Mouse (Mus musculus): ENCODE results near the gene Klrb1b. TPM values are rescaled to one million over a fixed set of nuclear protein-coding genes. Genes with fewer than 3 reads are reported as not detected.
"Not testable (repeated sequence)": the region's sequence is repeated elsewhere in the genome, so short reads cannot be mapped to it uniquely, and the experiment has no call there.

Gene Klrb1b
- total and polyA plus RNA-seq, 2 experiments from 2014 or later: not detected

GRCm38 (mm10) chr6:128842356-128842944 lies 16.3 kb upstream of the Klrb1b start:
- Histone ChIP-seq H3K4me2 (ENCODE audit: low read depth, low read length) (peak overlapping the region; percentile 61), H3K27ac (peak overlapping the region; percentile 88), H3K36me3 (ENCODE audit: insufficient read depth, low read length) (no peaks in the 10 kb centered on the region), H3K9me3 (ENCODE audit: low read length) (no peaks in the 10 kb centered on the region), H3K4me1 (ENCODE audit: insufficient read depth, low read length) (0 out of 2 replicates have a peak, but pooled peaks cover 3% of the 10 kb centered on the region), H3K4me3 (ENCODE audit: low read length) (peak overlapping the region; percentile 61), H3K9ac (replicated peaks; ENCODE audit: low read length) (peak overlapping the region; percentile 64), H3K27me3 (ENCODE audit: insufficient read depth, low read length) (no peaks in the 10 kb centered on the region)
- TF ChIP-seq CTCF (IDR thresholded peaks at IDR 0.05; ENCODE audit: low read depth): no peak
- ATAC-seq: no peak
- peak; percentile 13 for DNase-seq (ENCODE audit: low spot score)
- WGBS: under 1% methylated on average over 20 of the region's 20 CpGs

GRCm38 (mm10) chr6:128841327-128842089 lies 15.4 kb upstream of the Klrb1b start:
- DNase-seq (ENCODE audit: low spot score) (no peak), ATAC-seq (no peak)
- Histone ChIP-seq H3K4me2 (ENCODE audit: low read depth, low read length) (peak overlapping the region; percentile 61), H3K4me1 (ENCODE audit: insufficient read depth, low read length) (0 out of 2 replicates have a peak, but pooled peaks cover 3% of the 10 kb centered on the region), H3K4me3 (ENCODE audit: low read length) (peak overlapping the region; percentile 61), H3K9ac (replicated peaks; ENCODE audit: low read length) (peak overlapping the region; percentile 64; the same call in 1 of the 2 replicates), H3K27me3 (ENCODE audit: insufficient read depth, low read length) (no peaks in the 10 kb centered on the region), H3K36me3 (ENCODE audit: insufficient read depth, low read length) (no peaks in the 10 kb centered on the region), H3K9me3 (ENCODE audit: low read length) (no peaks in the 10 kb centered on the region), H3K27ac (peak overlapping the region; percentile 88; the same call in 1 of the 2 replicates)
- WGBS: 43% methylated on average over 4 of the region's 4 CpGs
- TF ChIP-seq CTCF (IDR thresholded peaks at IDR 0.05; ENCODE audit: low read depth): no peak

GRCm38 (mm10) chr6:128840669-128841068 lies 14.5 kb upstream of the Klrb1b start:
- H3K4me3 ChIP-seq (ENCODE audit: low read length); DNase-seq (ENCODE audit: low spot score); H3K4me2 ChIP-seq (ENCODE audit: low read depth, low read length); H3K36me3 ChIP-seq (ENCODE audit: insufficient read depth, low read length); H3K27me3 ChIP-seq (ENCODE audit: insufficient read depth, low read length); H3K27ac ChIP-seq; H3K9ac ChIP-seq (replicated peaks; ENCODE audit: low read length); ATAC-seq; H3K4me1 ChIP-seq (ENCODE audit: insufficient read depth, low read length); H3K9me3 ChIP-seq (ENCODE audit: low read length): not testable (repeated sequence)
- WGBS: 86% methylated on average over 3 of the region's 3 CpGs

GRCm38 (mm10) chr6:128839921-128840320 lies 13.8 kb upstream of the Klrb1b start:
- no peaks in the 10 kb centered on the region for H3K9me3 ChIP-seq (ENCODE audit: low read length)
- no peaks in the 10 kb centered on the region for H3K36me3 ChIP-seq (ENCODE audit: insufficient read depth, low read length)
- DNase-seq (ENCODE audit: low spot score): no peak
- H3K27ac ChIP-seq: peak overlapping the region; percentile 94; the same call in 1 of the 2 replicates
- no peaks in the 10 kb centered on the region for H3K27me3 ChIP-seq (ENCODE audit: insufficient read depth, low read length)
- no peak overlapping the region for H3K9ac ChIP-seq (replicated peaks; ENCODE audit: low read length)
- peak overlapping the region; percentile 88 for H3K4me3 ChIP-seq (ENCODE audit: low read length)
- WGBS: 71% methylated on average over 7 of the region's 7 CpGs
- no peak for ATAC-seq
- TF ChIP-seq CTCF (IDR thresholded peaks at IDR 0.05; ENCODE audit: low read depth): no peak
- peak overlapping the region; percentile 81 for H3K4me2 ChIP-seq (ENCODE audit: low read depth, low read length)
- 0 out of 2 replicates have a peak, but pooled peaks cover 3% of the 10 kb centered on the region for H3K4me1 ChIP-seq (ENCODE audit: insufficient read depth, low read length)

GRCm38 (mm10) chr6:128839266-128839771 lies 13.2 kb upstream of the Klrb1b start:
- H3K27ac ChIP-seq: peak overlapping the region; percentile 94
- H3K9me3 ChIP-seq (ENCODE audit: low read length): no peaks in the 10 kb centered on the region
- peak overlapping the region; percentile 88 for H3K4me3 ChIP-seq (ENCODE audit: low read length)
- 0 out of 2 replicates have a peak, but pooled peaks cover 3% of the 10 kb centered on the region for H3K4me1 ChIP-seq (ENCODE audit: insufficient read depth, low read length)
- DNase-seq (ENCODE audit: low spot score) (peak; percentile 85), ATAC-seq (peak; percentile 18)
- 0% methylated on average over 17 of the region's 17 CpGs for WGBS
- H3K36me3 ChIP-seq (ENCODE audit: insufficient read depth, low read length): no peaks in the 10 kb centered on the region
- TF ChIP-seq CTCF (IDR thresholded peaks at IDR 0.05; ENCODE audit: low read depth): peak; percentile 85
- no peaks in the 10 kb centered on the region for H3K27me3 ChIP-seq (ENCODE audit: insufficient read depth, low read length)
- peak overlapping the region; percentile 88 for H3K9ac ChIP-seq (replicated peaks; ENCODE audit: low read length)
- H3K4me2 ChIP-seq (ENCODE audit: low read depth, low read length): peak overlapping the region; percentile 81

- Histone ChIP-seq H3K27me3 (ENCODE audit: insufficient read depth, low read length) (no peaks in the 10 kb centered on the region), H3K9me3 (ENCODE audit: low read length) (no peaks in the 10 kb centered on the region), H3K9ac (replicated peaks; ENCODE audit: low read length) (peak overlapping the region; percentile 88), H3K4me2 (ENCODE audit: low read depth, low read length) (peak overlapping the region; percentile 81), H3K4me1 (ENCODE audit: insufficient read depth, low read length) (no peaks in the 10 kb centered on the region), H3K4me3 (ENCODE audit: low read length) (peak overlapping the region; percentile 88), H3K27ac (peak overlapping the region; percentile 94), H3K36me3 (ENCODE audit: insufficient read depth, low read length) (no peaks in the 10 kb centered on the region)
- DNase-seq (ENCODE audit: low spot score) (peak; percentile 93), ATAC-seq (peak; percentile 62)
- WGBS: under 1% methylated on average over 49 of the region's 49 CpGs
- TF ChIP-seq CTCF (IDR thresholded peaks at IDR 0.05; ENCODE audit: low read depth): no peak
Measured at GRCm38 (mm10) chr6:128838342-128839265, 12.5 kb upstream of the Klrb1b start.
